Mouse (Mus musculus): Measurements from ENCODE around the gene Slc22a1. TPM values are rescaled to one million over a fixed set of nuclear protein-coding genes. Genes with fewer than 3 reads are reported as not detected.

Slc22a1 gene
- not detected in 2 replicates for total RNA-seq (2017)

DNA sequence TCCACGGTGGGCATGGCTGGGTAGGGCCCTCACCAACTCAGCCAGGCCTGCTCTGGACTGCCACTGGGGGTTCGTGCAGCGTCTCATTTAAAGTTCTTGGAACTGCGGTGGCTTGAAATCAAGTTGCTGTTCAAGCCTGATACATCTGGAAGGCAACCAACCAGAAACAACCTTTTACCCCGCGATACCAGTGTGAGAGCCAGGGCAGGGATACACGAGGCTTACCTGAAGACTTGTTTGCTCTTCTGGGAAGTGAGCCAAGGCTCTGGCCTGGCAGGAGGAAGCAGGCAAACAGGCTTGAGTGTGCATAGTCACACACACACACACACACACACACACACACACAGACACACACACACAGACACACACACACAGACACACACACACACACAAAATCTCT is at the start of gene Slc22a1:
Gene Slc22a1 (minus strand): TSS at position 184 of the 400 bp plus-strand sequence.
- no peak for ATAC-seq (replicated peaks; ENCODE audit: low read depth, poor library complexity, severe bottlenecking)

DNA sequence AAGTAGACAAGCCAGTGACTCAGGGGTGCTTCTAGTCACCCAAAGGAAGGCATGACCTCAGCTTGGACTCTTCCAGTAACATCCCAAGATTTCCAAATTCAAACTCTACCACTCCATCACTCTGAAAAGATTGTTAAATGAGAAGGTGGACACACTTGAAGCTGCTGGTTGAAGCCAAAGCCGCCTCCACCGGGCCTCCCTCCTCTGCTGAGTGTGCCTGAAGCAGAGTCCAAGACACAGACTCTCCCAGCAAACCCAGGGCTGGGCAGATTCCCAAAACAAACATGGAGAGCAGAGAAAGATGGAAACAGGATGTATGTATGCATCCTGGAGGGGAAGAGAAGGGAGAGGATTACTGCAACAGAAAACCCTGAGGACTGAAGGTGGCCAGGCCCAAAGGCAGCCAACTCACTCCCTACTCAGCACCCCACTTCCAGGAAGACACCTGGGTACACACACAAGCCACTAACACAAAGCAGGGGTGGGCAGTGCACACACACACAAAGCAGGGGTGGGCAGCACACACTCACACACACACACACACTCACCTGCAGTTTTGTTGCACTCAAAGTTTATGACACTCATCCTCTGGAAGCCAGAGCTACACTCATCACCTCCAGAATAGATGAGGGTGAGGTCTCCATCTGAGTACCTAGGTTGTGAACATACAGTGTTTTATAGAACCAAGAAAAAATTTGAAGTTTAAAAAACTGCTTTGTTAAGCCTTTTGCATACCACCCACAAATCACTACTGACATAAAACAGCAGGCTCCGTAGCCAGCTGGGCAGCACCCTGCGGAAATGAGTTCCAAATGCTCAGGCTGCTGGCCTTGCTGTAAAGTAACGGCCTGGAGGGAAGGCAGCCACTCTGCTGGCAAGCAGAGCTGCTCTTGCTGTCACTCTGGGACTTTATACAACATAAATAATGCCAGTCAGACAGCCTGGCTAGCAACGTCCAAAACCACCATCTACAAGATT is 49.4 kb upstream of the Slc22a1 start:
- peak; percentile 28; the same call in 1 of the 2 replicates for ATAC-seq (replicated peaks; ENCODE audit: low read depth, poor library complexity, severe bottlenecking)

DNA sequence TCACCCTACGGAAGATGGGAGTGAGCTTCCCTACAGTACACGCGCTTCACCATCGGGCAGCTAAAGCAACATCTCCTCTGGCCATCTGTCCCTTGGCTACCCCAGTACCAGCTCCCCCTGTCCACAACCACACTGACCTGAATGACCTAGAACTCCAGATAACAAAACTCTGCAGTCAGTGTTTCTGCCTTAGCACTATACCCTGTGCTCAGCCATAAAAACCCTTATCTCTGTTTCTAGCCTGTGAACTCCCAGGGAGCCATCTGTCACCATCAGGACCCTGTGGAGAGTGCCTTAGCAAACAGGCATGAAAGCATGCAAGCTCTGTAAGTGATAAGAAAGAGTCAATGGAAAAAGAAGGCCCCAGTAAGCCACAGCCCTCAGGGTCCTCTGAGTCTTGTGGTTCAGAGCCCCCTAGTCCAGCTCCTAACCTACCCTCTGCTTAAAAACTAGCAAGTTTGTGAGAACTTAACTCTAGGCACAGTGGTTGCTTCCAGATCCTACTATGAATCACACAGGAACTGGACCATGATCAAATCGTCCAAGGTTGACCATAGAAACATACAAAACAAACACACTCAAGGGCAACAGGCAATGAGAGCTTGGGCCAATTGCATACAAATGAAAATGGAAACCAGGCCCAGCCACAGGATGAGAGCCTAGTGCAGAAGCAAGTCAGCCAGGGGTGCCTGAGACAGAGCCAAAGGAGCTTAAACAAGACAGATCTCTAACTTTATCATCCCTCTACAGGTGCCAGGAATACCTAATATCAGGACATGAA is 48.5 kb upstream of the Slc22a1 start:
- ATAC-seq (replicated peaks; ENCODE audit: low read depth, poor library complexity, severe bottlenecking), result peak; percentile 70

DNA sequence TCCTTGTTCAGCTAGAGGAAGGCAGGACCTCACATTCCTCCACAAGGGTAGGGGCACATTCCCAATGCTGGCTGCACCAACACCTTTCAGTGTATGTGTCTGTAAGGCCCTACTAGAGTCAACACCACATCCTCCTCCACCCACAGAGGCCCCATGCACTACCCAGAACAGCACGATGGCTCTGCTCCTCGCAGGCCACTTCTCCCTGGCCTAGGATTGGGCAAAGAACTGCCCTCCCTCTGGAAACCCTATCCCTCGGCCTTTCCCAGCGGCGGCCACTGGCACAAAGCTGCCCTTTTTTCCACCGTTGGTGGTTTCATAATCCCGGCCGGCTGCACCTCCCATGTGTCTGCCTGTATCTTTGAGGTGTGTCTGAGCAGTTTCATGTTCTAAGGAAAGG is 47.0 kb upstream of the Slc22a1 start:
- ATAC-seq (replicated peaks; ENCODE audit: low read depth, poor library complexity, severe bottlenecking), result peak; percentile 53

DNA sequence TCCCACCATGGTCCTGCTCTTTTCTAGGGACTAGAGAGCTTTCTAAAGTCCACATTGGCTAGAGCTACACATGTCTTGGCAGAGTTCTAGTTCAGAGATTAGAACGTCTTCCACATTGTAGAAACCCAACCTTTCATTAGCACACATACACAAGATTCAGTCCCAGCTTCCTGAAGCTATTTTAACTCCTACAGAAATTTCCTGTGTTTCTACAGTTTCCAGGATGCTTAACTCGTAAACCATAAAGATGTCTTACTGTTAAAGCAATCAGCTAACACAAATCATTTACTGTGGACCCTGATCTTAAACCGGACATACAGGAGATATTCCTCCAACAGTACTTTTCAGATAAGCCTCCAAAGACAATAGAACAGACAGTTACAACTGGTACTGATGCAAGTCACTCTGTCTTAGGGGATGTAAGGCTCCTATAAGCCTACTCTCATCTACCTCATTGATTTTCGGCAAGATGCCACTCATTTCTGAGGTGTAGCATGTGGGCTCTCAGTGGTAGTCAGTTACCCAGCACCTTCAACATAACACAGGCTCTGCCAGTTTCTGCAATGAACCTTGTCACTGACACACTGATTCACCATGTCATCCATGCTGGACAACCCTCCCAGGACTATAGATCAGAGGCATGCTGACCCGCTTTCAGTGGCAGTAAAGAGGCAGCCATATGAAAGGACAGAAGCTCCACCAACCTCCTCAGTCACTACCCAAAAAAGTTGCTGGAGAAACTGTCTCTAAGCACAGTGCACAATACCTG is 45.7 kb upstream of the Slc22a1 start:
- no peak for ATAC-seq (replicated peaks; ENCODE audit: low read depth, poor library complexity, severe bottlenecking)

DNA sequence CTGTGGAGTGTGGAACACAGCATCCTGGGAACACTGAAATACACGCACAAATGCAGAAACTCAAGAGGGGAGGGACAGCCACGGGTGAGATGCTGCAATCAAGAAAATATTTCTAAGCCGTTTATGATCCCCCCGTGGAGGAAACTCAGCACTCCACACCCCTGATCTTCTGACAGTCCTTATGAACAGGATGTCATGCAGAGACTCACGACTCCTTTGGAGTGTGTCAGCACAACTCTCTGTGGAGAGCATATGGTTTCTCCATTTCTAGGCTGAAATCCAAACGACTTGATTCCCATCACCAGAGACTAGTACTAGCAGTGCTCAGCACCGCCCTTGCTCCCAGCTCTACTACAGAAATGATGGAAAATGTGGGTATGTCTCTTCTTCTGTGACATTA is 42.6 kb upstream of the Slc22a1 start:
- ATAC-seq (replicated peaks; ENCODE audit: low read depth, poor library complexity, severe bottlenecking), result no peak

DNA sequence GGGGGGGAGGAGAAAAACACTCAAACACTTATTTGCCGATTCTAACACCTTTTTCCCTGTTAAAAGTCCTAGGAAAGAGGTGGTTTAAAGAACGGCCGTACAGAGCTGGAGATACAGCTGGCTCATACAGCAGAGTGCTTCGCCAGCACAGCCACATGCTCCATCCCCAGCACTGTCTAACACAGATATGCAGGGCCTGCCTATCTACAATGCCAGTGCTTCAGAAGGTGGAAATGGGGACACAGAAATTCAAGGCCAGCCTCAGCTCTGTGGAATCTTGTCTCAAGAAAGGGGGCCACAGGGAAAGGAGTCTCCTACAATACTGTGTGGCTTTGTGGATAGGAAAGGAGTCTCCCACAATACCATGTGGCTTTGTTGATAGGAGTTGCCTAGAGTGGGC is 41.8 kb upstream of the Slc22a1 start:
- 0 out of 2 replicates have a peak, but pooled peaks have one; percentile 4 for ATAC-seq (replicated peaks; ENCODE audit: low read depth, poor library complexity, severe bottlenecking)

DNA sequence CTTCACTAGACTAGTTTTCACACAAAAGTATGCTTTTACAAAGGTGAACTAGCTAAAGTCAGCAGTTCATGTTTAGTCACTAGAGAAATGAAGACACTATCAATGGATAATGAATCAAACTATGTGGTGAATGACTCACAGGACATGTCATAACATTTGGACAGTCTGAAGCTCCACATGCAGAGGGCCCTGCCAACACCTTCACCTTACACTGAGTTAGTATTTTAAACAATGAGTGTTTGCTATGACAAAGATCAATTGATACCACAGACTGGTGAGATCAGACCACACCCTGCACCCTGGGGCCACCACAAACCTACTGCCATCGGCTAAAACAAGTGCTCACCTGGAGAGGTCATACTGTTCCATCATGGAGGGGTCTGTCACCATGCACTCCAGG is 39.4 kb upstream of the Slc22a1 start:
- no peak for ATAC-seq (replicated peaks; ENCODE audit: low read depth, poor library complexity, severe bottlenecking)

DNA sequence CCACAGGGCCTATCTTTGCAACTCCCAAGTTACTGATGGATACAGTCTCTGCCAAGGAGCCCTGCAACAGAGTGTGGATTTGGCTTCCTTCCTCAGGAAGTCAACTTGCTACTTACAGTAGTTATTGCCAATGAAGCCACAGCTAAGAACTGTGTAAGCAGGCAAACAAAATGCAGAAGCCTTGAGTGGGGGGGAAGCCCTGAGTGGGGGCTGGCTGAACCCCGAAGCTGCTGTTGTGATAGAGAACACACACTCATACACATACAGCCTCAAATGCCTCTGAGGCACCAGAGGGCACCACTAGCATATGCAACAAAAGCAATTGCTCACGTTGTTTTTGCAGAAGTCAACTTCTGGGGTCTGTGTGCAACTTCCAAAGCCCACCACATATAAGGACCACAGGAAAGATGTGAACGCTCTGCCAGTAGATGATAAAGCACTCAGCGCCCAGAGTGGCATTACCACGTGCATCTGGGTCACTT is 38.5 kb upstream of the Slc22a1 start:
- peak; percentile 63 for ATAC-seq (replicated peaks; ENCODE audit: low read depth, poor library complexity, severe bottlenecking)

DNA sequence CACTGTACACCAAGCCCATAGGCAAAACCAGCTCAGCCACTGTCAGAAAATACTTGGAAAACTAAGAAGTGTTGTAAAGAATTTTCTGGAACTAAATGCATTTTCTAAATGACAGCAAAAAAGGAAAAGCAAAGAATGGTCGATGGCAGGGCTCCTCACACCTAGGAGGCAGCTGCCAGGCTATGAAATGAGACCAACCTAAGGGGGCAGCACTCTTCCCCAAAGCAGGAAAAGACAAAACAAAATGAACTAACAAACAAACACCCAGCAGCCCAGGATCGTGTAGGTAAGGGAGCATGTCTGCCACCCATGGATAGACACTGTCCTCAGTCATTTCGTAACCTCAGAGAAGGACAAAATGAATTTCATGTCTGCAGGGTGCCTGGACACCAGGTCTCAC is 37.4 kb upstream of the Slc22a1 start:
- no peak for ATAC-seq (replicated peaks; ENCODE audit: low read depth, poor library complexity, severe bottlenecking)

DNA sequence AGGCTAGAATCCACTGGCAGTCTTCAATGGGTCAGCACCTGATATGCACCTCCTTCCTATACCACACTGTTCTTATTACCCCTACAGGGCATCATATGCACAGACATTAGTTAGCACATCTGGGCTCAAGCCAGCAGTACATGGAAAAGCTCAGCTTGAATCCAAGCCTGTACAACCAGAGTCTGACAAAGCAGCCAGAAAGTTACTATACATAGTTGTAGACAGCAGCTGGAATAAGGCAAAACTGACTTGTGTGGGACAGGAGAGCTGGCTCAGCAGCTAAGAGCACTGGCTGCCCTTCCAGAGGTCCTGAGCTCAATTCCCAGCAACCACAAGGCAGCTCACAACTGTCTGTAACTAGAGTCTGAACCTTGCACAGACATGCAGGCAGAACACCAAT is 36.6 kb upstream of the Slc22a1 start:
- no peak for ATAC-seq (replicated peaks; ENCODE audit: low read depth, poor library complexity, severe bottlenecking)

DNA sequence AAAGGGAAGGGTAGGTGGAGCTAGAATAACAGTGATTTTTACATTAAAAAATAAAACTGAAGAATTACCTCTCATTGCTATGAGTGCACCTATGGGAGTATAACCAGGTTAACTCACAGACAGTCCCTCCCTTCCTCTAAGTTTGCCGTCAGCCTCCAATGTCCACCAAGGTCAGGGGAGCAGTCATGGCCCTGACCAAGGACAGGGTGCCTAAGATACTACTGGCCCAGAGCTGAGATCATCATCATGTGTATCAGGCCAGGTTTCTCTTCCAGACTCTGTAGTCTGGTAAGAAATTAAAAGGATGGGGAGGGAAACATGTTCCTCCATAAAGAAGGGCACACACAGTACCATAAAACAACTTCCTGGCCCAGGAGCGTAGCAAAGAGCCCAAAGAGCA is 35.3 kb upstream of the Slc22a1 start:
- no peak for ATAC-seq (replicated peaks; ENCODE audit: low read depth, poor library complexity, severe bottlenecking)

DNA sequence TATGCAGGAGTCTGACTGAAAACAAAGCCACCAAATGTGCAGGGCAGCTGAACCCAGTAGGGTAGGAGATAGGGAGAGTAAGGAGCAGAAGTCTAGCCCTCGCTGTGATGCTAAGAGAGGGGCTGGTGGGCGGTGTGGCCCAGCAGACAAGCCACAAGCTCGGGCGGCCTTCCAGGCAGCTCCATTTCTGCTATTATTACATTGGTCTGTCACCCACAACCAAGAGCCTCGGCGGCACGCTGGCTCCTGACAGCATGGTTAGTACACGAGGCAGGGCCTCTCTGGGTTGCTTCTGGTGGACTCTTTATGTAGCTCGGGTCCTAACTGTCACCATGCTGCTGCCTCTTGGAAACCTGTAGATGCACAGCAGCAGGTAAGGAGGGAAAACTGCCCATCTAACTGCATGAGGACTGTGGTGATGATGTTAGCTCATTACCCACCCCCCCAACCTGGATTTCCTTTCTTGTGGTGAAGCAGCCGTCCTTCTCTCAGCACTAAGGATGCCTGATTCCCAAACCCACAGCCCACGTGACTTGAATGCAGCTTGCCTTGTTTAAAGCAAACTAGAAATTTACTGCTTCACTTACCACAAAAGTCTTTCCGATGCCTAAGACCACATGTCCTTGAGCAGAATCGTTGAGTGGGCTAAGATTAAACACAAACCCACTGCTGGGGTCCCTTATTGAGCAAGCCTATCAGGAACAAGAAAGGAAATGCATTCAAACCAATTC is 34.6 kb upstream of the Slc22a1 start:
- peak; percentile 48 for ATAC-seq (replicated peaks; ENCODE audit: low read depth, poor library complexity, severe bottlenecking)

DNA sequence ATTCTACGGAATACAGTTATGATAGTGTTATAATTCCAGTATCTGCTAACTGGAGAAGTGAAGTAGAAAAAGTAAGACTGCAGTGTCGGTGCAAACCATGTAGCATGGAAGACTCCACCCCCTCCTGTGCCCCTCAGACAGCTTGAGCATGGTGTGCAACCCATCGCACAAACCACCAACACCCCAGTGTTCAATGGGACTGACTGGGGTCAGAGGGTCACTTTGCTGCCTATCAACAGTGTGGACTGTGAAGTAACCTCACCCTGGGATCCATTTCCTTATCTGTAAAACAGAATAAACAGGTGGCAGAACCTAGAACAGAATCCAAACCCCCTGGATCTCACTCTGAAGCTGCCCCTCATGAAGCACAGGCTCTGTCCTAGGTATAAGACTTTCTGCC is 32.8 kb upstream of the Slc22a1 start:
- ATAC-seq (replicated peaks; ENCODE audit: low read depth, poor library complexity, severe bottlenecking), result no peak

DNA sequence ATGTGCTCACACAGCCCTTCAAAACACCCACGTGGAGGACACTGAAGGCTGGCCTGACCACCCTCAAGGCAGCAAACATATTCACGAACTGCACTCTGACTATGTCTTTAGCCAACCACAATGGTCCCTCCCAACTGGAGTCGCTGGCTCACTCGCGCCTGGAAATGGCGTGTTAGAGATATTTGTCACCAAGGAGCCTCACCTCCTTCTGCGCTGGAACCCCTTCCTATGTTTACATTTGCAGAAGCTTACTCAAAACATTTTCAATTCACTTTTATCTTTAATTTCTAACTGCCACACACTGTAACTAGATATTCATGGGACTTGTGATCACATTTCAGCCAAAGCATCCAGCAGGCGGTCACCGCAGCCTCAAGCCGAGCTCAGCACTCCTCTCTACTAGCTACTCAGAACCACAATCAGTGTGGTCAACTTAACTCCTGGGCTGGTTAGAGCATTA is 31.0 kb upstream of the Slc22a1 start:
- ATAC-seq (replicated peaks; ENCODE audit: low read depth, poor library complexity, severe bottlenecking), result no peak

DNA sequence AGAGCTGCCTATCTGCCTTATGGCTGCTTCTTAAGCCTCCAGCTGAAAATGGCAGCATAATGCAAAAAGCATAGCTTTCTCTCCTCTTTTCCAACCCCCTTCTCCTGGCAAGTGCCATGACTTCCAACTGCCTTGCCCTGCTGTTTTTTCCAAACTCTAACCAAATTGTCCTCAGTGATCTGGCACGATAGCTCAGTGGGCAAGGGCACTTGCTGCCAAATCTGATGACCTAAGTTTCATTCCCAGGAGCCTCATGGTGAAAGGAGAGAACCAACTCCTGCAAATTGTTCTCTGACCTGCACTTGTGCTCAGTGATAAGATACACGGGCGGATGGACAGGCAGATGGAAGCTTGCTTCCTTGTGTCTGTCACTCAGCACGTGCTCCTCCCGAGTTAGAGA is 27.3 kb upstream of the Slc22a1 start:
- no peak for ATAC-seq (replicated peaks; ENCODE audit: low read depth, poor library complexity, severe bottlenecking)

DNA sequence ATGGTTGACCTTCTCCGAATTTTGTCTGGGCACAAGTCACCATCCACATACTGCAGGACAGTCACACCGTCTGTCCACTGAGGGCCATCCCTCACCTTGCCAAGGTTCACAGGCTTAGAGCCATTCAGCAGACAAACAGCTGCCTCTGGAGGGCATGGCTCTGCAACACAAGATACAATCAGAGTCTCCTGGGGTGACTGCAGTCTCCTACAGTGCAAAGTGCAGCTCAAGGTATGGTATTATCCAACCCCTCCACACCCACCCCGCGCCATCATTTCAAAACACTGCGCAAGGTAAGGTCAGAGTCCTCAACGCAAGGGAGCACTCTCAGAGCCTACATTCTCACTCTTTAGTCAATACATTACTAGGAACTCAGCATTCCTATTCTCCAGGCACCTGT is 24.7 kb upstream of the Slc22a1 start:
- ATAC-seq (replicated peaks; ENCODE audit: low read depth, poor library complexity, severe bottlenecking), result no peak

DNA sequence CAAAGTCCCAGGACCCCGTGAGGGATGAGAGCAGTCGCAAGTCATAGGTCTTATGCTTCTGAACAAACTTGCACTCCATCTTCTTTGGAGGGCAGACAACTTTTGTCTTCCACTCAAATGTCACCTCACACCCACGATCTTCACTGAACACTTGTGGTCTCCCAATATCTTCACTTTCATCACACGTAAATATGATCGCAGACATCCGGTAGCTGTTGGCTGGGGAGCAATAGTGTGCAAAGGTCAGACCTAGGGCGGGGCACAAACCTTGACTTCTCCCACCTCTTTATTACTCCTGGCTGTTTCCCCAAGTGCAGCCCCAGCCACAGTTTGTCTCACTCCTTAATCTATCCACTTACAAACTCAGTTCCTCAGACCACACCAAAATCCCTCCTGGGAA is 16.3 kb upstream of the Slc22a1 start:
- ATAC-seq (replicated peaks; ENCODE audit: low read depth, poor library complexity, severe bottlenecking), result no peak

DNA sequence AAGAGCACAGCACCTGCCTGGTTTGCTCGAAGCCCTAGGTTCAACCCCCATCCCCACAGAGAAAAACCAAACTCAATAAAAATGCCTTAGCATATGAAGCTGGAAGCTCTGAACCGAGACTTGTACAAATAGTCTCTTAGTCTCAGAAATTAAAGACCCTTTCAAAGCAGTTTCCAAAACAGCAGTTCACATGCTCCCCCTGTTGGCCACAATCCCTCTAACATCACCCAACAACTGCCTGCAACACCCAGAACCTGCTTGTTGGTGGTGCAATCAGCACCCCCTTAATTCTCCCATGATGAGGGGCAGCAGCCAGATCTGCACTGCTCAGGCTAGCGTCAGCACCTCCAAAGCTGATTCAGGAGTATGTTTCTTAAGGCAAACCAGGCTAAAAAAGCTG is 13.9 kb upstream of the Slc22a1 start:
- ATAC-seq (replicated peaks; ENCODE audit: low read depth, poor library complexity, severe bottlenecking), result peak; percentile 59; the same call in 1 of the 2 replicates
